Mouse (Mus musculus) heart, embryonic 15.5 days (tissue): ENCODE measurements at regions not wholly inside any gene's neighbourhood (a gene's known extent, or its start where the extent isn't known, plus 50 kb on each side); places are given as distances from the start of the nearest gene placed in this dataset.

Experiments used
- ATAC-seq: fragments of 200-750 bp; cut with Nextera tagmentation; replicated peaks from 2 replicates; pipeline ENCODE4 v1.8.0; 2017; ENCODE audit warnings: low read depth, moderate TSS enrichment; ENCODE audit not compliant: insufficient number of reproducible peaks, insufficient read depth, low FRiP score
- H3K27ac ChIP-seq: fragments of 300-500 bp; sonication (generic); 2 replicates; pipeline ENCODE4 v1.5.1; 2015; ENCODE audit warnings: mild to moderate bottlenecking, inconsistent platforms
- H3K27me3 ChIP-seq: fragments of 300-500 bp; sonication (generic); 2 replicates; pipeline ENCODE4 v1.6.1; 2015; ENCODE audit warnings: inconsistent platforms
- H3K36me3 ChIP-seq: fragments of 300-500 bp; sonication (generic); 2 replicates; pipeline ENCODE4 v1.6.1; 2015; ENCODE audit warnings: mild to moderate bottlenecking, inconsistent platforms
- H3K4me1 ChIP-seq: fragments of 300-500 bp; sonication (generic); replicated peaks from 2 replicates; pipeline ENCODE4 v1.6.1; 2015; ENCODE audit warnings: inconsistent platforms
- H3K4me2 ChIP-seq: fragments of 300-500 bp; sonication (generic); 2 replicates; pipeline ENCODE4 v1.6.1; 2015; ENCODE audit warnings: inconsistent platforms, mild to moderate bottlenecking, moderate library complexity
- H3K4me3 ChIP-seq: fragments of 300-500 bp; sonication (generic); 2 replicates; pipeline ENCODE4 v1.5.1; 2015; ENCODE audit warnings: mild to moderate bottlenecking, inconsistent platforms
- H3K9ac ChIP-seq: fragments of 300-500 bp; sonication (generic); 2 replicates; pipeline ENCODE4 v1.6.1; 2015; ENCODE audit warnings: mild to moderate bottlenecking, inconsistent platforms
- H3K9me3 ChIP-seq: fragments of 300-500 bp; sonication (generic); replicated peaks from 2 replicates; pipeline ENCODE4 v1.6.1; 2016; ENCODE audit warnings: inconsistent platforms
- WGBS: fragments of 180-500 bp; shearing (Covaris S2); methylation state at CpG from one replicate; pipeline ENCODE4 v1.1.7; 2015; ENCODE audit warnings: mixed read lengths; 5-methylcytosine and 5-hydroxymethylcytosine counted together

DNA sequence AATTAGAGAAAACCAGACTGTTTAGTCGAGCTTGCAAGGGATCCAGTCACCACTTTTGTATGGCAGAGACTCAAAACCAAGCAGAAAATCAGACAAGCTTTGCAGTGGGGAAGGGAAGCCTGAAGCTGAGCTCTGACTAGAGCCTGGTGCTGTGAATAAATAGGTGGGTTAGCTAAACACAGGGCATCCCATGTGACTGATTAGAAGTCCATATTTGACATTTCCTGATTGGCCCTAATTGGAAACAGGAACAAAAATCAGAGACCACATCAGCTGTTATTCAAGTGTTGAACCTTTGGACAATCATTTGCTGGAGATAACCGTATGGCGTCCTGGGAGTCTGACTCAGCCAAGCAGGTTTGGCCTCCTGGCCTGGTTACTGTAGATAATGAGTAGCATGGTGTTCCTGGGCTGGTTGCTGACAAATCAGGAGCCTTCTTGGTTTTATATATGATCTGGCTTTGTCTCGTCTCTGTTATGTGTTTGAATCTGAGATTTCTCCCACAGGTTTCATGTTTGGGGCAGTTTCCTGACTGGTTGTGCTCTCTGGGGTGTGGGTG, 139.4 kb downstream of the Ddx11 start:
- Histone ChIP-seq H3K27ac (no peak overlapping the region), H3K4me2 (no peak overlapping the region), H3K36me3 (no peaks in the 10 kb centered on the region), H3K4me1 (no peaks in the 10 kb centered on the region), H3K4me3 (no peak overlapping the region), H3K9me3 (no peaks in the 10 kb centered on the region), H3K9ac (no peak overlapping the region), H3K27me3 (no peaks in the 10 kb centered on the region)
- no peak for ATAC-seq
- 61% methylated on average over 4 of the region's 4 CpGs for WGBS

DNA sequence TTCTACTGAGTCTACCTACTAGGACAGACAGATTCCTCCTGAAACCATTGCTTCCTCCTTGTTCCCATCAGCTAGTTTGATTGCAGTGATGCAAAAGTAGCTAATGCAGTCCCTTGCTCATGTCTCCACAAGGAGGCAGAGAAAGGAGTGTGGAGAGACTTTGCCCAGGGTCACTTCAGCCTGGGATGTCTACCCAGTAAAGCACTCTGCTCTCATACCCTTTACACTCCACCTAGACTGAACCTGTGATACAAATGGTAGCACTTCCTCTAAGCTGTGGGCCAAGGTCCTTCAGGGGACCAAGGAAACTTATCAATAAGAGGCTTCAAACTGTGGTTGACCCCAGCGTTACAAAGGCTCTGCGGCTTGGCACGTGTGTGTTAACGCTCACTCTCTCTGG, 140.1 kb downstream of the Ddx11 start:
- Histone ChIP-seq H3K27me3 (no peaks in the 10 kb centered on the region), H3K4me3 (no peak overlapping the region), H3K4me2 (no peak overlapping the region), H3K27ac (no peak overlapping the region), H3K9ac (no peak overlapping the region), H3K4me1 (no peaks in the 10 kb centered on the region), H3K36me3 (no peaks in the 10 kb centered on the region), H3K9me3 (no peaks in the 10 kb centered on the region)
- ATAC-seq, result no peak
- 84% methylated on average over 4 of the region's 4 CpGs for WGBS

DNA sequence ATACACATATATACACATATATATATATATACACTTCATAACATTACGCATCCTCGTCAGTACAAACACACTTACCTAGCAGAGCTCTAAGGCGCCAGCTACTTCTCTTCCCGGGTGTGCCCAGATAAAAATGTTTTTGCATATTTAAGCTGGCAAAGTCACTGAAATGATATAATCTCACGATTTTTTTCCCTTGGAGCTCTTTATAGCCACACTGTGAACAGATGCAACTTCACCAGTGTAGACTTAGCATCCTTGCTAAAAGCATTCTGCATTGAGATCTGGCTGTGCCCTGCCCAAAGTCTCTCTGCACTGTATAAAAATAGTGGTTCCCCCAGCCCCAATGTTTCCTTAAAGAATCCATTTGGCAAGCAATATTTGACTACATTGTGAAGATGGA, 143.5 kb downstream of the Ddx11 start:
- Histone ChIP-seq H3K27me3 (no peaks in the 10 kb centered on the region), H3K9me3 (no peaks in the 10 kb centered on the region), H3K4me2 (no peak overlapping the region), H3K4me3 (no peak overlapping the region), H3K27ac (no peak overlapping the region), H3K9ac (no peak overlapping the region), H3K4me1 (no peaks in the 10 kb centered on the region), H3K36me3 (no peaks in the 10 kb centered on the region)
- ATAC-seq, result no peak
- WGBS, result 74% methylated on average over 5 of the region's 5 CpGs

DNA sequence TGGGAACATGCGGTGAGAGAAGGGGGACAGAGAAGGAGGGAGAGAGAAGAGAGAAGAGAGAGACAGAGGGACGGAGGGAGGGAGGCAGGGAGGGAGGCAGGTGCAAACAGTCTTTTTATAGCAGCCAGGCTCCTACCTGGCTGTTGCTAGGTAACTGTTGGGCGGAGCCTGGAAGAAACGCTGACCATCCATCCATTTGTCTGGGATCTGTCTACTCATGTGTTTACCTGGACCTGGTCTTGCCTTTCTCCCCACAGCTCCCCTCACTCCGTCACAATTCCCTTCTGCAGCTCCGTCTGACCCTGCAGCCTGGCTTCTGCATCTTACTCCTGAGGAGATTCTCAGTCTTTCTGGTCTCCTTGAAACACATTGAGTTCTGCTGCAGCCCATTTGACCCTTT, 144.5 kb downstream of the Ddx11 start:
- H3K9me3 ChIP-seq, result no peaks in the 10 kb centered on the region
- H3K4me2 ChIP-seq, result no peak overlapping the region
- H3K36me3 ChIP-seq, result no peaks in the 10 kb centered on the region
- H3K9ac ChIP-seq, result no peak overlapping the region
- no peak overlapping the region for H3K4me3 ChIP-seq
- 50% methylated on average over 6 of the region's 6 CpGs for WGBS
- H3K27me3 ChIP-seq, result no peaks in the 10 kb centered on the region
- H3K4me1 ChIP-seq, result no peaks in the 10 kb centered on the region
- no peak for ATAC-seq
- H3K27ac ChIP-seq, result no peak overlapping the region

DNA sequence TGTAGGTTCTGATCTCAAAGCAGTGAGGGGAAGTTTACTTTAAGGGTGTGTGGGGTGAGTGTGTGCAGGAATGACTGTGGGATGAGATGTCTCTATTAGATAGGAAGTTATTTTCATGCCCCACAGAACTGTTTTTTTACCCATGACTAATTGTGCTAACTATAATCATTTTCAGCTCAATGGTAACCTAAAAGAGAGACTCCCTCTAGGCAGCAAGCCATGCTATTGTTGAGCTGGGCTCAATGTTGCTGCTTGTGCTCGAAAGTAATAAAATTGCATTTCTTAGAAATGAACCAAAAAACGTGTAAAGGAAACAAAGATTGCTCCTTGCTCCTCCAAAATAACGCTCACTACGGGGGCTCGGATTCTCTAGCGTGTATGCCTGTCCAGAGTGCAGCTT, 146.2 kb downstream of the Ddx11 start:
- no peaks in the 10 kb centered on the region for H3K27me3 ChIP-seq
- H3K4me2 ChIP-seq, result no peak overlapping the region
- no peaks in the 10 kb centered on the region for H3K9me3 ChIP-seq
- no peaks in the 10 kb centered on the region for H3K4me1 ChIP-seq
- WGBS, result 60% methylated on average over 6 of the region's 6 CpGs
- H3K4me3 ChIP-seq, result no peak overlapping the region
- H3K36me3 ChIP-seq, result no peaks in the 10 kb centered on the region
- no peak overlapping the region for H3K9ac ChIP-seq
- no peak overlapping the region for H3K27ac ChIP-seq
- no peak for ATAC-seq

DNA sequence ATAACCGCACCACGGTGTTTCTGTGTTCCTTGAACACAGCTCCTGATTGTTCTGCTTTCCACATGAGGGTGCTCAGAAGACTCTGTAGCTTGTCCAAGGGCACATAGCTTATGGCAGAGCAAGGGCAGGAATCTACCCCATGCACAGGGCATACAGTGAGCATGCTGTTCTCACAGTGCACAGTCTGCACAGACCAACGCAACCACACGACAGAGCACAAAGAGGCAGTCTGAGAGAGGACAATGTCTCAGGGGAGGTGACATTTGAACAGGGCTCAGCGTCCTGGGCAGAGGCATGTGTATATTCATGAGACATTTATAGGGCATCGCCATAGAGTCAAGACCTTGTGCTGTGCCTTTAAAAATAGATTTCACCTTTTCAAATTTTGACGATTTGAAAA, 148.6 kb downstream of the Ddx11 start:
- no peak overlapping the region for H3K9ac ChIP-seq
- peaks cover 1% of the 10 kb centered on the region; the same call in 1 of the 2 replicates for H3K4me1 ChIP-seq
- ATAC-seq, result no peak
- no peak overlapping the region for H3K27ac ChIP-seq
- no peak overlapping the region for H3K4me2 ChIP-seq
- no peaks in the 10 kb centered on the region for H3K9me3 ChIP-seq
- no peaks in the 10 kb centered on the region for H3K27me3 ChIP-seq
- H3K4me3 ChIP-seq, result no peak overlapping the region
- no peaks in the 10 kb centered on the region for H3K36me3 ChIP-seq
- 86% methylated on average over 7 of the region's 7 CpGs for WGBS

DNA sequence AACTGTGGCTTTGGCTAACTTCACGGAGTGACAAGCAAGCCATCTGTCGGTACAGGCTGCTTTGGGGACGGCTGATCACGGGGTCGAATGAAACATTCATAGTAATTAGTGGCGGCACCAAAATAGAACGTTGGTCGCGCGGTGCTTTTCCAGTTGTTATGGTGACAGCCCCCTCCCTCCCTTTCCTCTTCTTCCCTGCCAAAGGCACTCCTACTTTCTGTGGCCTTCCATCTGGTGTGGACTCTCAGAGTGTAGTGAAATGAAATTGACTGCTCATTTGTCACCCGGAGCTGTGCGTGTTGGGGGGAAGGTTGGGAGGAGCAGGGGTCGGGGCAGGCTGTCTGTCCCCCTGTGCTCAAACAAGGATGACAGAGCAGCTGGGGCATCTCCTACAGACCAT, 153.5 kb downstream of the Ddx11 start:
- 31% methylated on average over 13 of the region's 13 CpGs for WGBS
- no peak overlapping the region for H3K9ac ChIP-seq
- H3K27ac ChIP-seq, result no peak overlapping the region
- ATAC-seq, result no peak; the same call in 1 of the 2 replicates
- H3K4me3 ChIP-seq, result no peak overlapping the region
- H3K36me3 ChIP-seq, result no peaks in the 10 kb centered on the region
- H3K4me2 ChIP-seq, result peak overlapping the region; percentile 39
- H3K27me3 ChIP-seq, result no peaks in the 10 kb centered on the region
- H3K4me1 ChIP-seq, result peaks cover 7% of the 10 kb centered on the region
- H3K9me3 ChIP-seq, result no peaks in the 10 kb centered on the region

DNA sequence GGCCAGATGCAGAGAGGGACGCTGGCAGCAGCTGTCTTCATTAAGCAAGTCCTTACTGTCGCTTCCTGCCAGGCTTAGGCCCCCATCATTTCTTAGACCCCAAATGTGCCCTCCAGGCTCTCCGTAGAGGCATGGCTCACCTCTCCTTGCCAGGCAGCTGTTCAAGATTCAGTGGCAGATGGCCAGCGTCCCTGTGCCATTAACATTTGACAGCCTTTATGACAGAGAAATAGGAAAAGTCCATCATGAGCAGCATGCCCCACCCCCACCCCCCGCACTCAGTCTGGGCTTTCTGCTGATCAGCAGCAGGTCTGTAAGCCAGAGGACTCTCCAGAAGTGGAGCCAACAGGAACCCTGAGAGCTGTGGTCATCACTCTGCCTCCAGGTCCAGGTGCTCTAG, 154.7 kb downstream of the Ddx11 start:
- Histone ChIP-seq H3K9ac (no peak overlapping the region), H3K4me2 (no peak overlapping the region), H3K27me3 (no peaks in the 10 kb centered on the region), H3K4me1 (peaks cover 7% of the 10 kb centered on the region), H3K27ac (no peak overlapping the region), H3K4me3 (no peak overlapping the region), H3K9me3 (no peaks in the 10 kb centered on the region), H3K36me3 (no peaks in the 10 kb centered on the region)
- no peak for ATAC-seq
- 77% methylated on average over 5 of the region's 5 CpGs for WGBS

DNA sequence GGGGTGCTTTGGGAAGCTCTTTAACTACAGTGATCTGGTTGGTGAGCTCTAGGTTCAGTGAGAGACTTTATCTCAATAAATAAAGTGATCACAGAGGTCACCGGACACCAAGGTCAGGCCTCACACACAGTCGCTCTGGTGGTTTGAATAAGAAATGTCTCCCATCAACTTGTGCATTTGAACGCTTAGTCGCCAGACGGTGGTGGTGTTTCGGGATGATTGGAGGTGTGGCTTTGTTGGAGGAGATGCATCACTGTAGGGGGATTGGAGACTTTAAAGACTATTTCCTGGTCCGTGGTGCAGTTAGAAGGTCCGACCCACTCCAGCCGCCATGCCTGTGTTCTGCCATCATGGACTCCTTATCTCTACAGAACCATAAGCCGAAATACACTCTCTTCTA, 162.0 kb downstream of the Ddx11 start:
- Histone ChIP-seq H3K4me1 (no peaks in the 10 kb centered on the region), H3K4me2 (no peak overlapping the region), H3K27me3 (no peaks in the 10 kb centered on the region), H3K4me3 (no peak overlapping the region), H3K27ac (no peak overlapping the region), H3K36me3 (no peaks in the 10 kb centered on the region), H3K9me3 (no peaks in the 10 kb centered on the region), H3K9ac (no peak overlapping the region)
- ATAC-seq, result no peak
- WGBS, result 84% methylated on average over 10 of the region's 10 CpGs
